Comparison of ENCODE assay signal across 8 mouse cellular contexts in the genomic region with DNA sequence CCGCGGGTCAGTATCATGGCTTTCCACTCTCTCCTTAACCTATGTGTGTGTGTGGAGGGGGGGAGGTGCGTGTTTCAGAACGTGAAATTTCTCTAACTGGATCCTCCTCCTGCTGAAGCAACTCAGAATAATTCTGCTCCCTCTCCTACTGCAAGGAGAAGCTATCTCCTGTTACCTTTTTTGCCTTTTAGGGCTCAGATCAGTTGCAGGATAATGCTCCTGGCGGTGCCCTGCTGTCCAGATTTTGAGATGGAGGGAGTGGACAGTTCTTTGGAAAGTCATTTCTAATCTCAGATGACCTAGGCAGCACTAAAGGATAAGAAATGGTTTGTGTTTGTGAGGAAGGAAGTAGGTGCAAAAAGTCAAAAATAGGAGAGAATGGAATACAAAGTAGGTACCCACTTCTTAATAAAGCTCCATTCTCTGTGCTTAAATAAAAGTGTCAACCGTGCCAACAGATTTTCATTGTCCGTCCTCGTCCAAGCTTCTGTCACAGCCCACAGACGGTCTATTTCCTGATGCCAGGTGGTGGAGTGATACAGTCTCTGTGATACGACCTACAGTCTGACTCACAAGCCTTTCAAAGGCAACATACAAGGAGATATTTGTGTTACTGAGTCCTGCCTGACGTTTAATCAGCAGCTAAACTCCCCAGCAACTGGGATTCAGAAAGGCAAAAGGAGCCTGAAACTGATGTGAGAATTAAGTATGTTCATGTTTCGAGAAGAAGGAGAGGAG. TPM values are rescaled to one million over a fixed set of nuclear protein-coding genes. Genes with fewer than 3 reads are reported as not detected.
DNase-seq lines count a peak whose midpoint lies in the region; ATAC-seq and TF ChIP-seq lines count a peak whose summit lies in the region.

No protein-coding gene starts in this region.

- no peak for ATAC-seq in kidney, postnatal 0 days (replicated peaks; ENCODE audit: low FRiP score, low read depth)
- no peak for ATAC-seq in limb, embryonic 12.5 days (ENCODE audit: insufficient number of reproducible peaks, insufficient read depth, low FRiP score, low TSS enrichment, low read depth)
- no peak for ATAC-seq in stomach, embryonic 15.5 days (ENCODE audit: insufficient read depth, low FRiP score, low read depth)
- ATAC-seq in inflammation-experienced regulatory T-cells, adult 6 months = no peak

- TF ChIP-seq CTCF in kidney, postnatal 0 days (IDR thresholded peaks at IDR 0.05; ENCODE audit: low read depth) = no peak

- no peak overlapping the region for H3K27ac ChIP-seq in kidney, postnatal 0 days
- H3K27ac ChIP-seq in limb, embryonic 12.5 days = no peak overlapping the region
- H3K27ac ChIP-seq in stomach, embryonic 15.5 days = no peak overlapping the region

- WGBS in kidney, postnatal 0 days = 28% methylated on average over 12 of the region's 12 CpGs
- WGBS in limb, embryonic 12.5 days = 33% methylated on average over 12 of the region's 12 CpGs
- WGBS in stomach, embryonic 15.5 days = 31% methylated on average over 12 of the region's 12 CpGs

- peak overlapping the region; percentile 67 for H3K9ac ChIP-seq in kidney, postnatal 0 days (ENCODE audit: low read depth, low read length)
- peak overlapping the region; percentile 71 for H3K9ac ChIP-seq in limb, embryonic 12.5 days (replicated peaks)
- 0 out of 2 replicates have a peak overlapping the region, but pooled peaks have one; percentile 8 for H3K9ac ChIP-seq in stomach, embryonic 15.5 days

- peak overlapping the region; percentile 54 for H3K4me3 ChIP-seq in kidney, postnatal 0 days (replicated peaks; ENCODE audit: low read depth, low read length)
- peak overlapping the region; percentile 65 for H3K4me3 ChIP-seq in limb, embryonic 12.5 days (replicated peaks)
- H3K4me3 ChIP-seq in stomach, embryonic 15.5 days (replicated peaks) = peak overlapping the region; percentile 54

- H3K27me3 ChIP-seq in kidney, postnatal 0 days (ENCODE audit: insufficient read depth, low read length) = peaks cover 4% of the 10 kb centered on the region; the same call in 1 of the 2 replicates
- peaks cover 39% of the 10 kb centered on the region for H3K27me3 ChIP-seq in limb, embryonic 12.5 days
- peaks cover 13% of the 10 kb centered on the region; the same call in 1 of the 2 replicates for H3K27me3 ChIP-seq in stomach, embryonic 15.5 days (replicated peaks)

- H3K4me2 ChIP-seq in kidney, postnatal 0 days (ENCODE audit: low read length) = peak overlapping the region; percentile 97
- peak overlapping the region; percentile 93 for H3K4me2 ChIP-seq in limb, embryonic 12.5 days
- peak overlapping the region; percentile 98 for H3K4me2 ChIP-seq in stomach, embryonic 15.5 days

- no peak for DNase-seq in kidney, postnatal 0 days (ENCODE audit: low spot score)
- no peak for DNase-seq in kidney, postnatal 36 days
- peak; percentile 56 for DNase-seq in cerebellum, adult 8-10 months
- DNase-seq in frontal cortex, adult 2 months (ENCODE audit: extremely low spot score in 1 of 2, low spot score in 1 of 2) = peak; percentile 81 to 84
- no peak for DNase-seq in adrenal gland, adult 18-20 months (ENCODE audit: low spot score in 2 of 2)

- H3K9me3 ChIP-seq in kidney, postnatal 0 days (replicated peaks; ENCODE audit: low read length) = no peaks in the 10 kb centered on the region
- no peaks in the 10 kb centered on the region for H3K9me3 ChIP-seq in limb, embryonic 12.5 days
- no peaks in the 10 kb centered on the region for H3K9me3 ChIP-seq in stomach, embryonic 15.5 days

- no peaks in the 10 kb centered on the region for H3K4me1 ChIP-seq in kidney, postnatal 0 days (replicated peaks; ENCODE audit: insufficient read depth, low read length)
- peaks cover 3% of the 10 kb centered on the region; the same call in 1 of the 2 replicates for H3K4me1 ChIP-seq in limb, embryonic 12.5 days (replicated peaks)
- 0 out of 2 replicates have a peak, but pooled peaks cover 4% of the 10 kb centered on the region for H3K4me1 ChIP-seq in stomach, embryonic 15.5 days

- H3K36me3 ChIP-seq in kidney, postnatal 0 days (ENCODE audit: insufficient read depth, low read length) = no peaks in the 10 kb centered on the region
- no peaks in the 10 kb centered on the region for H3K36me3 ChIP-seq in limb, embryonic 12.5 days
- no peaks in the 10 kb centered on the region for H3K36me3 ChIP-seq in stomach, embryonic 15.5 days

RNA-seq across cellular contexts. Expression of gene Ephx4, which starts 1.6 kb away (rescaled TPM):
- polyA plus RNA-seq in kidney, postnatal 0 days (2015; fragmentation: Nextera tagmentation; extraction: Ambion mirVana) = 1.5 and 1.8 TPM in 2 replicates
- 72.8 and 77.9 TPM in 2 replicates for polyA plus RNA-seq in frontal cortex, adult 2 months (2012; rRNA removed)
- polyA plus RNA-seq in limb, embryonic 12.5 days (2016; fragmentation: Nextera tagmentation; extraction: Ambion mirVana) = 1.1 and 1.3 TPM in 2 replicates
- 1.0 and 1.6 TPM in 2 replicates for polyA plus RNA-seq in stomach, embryonic 15.5 days (2015; fragmentation: Nextera tagmentation; extraction: Ambion mirVana)
- under 1 TPM in 2 of 3 experiments, not detected in 1; 0.78 to 0.87 TPM for polyA plus RNA-seq in inflammation-experienced regulatory T-cells, adult 6 months (2017; shearing (Covaris generic))
- 1 to 10 TPM; 1.0 to 1.2 TPM for total RNA-seq in adrenal gland, adult 18-20 months (2021)

RNA-seq across cellular contexts. Expression of gene Lpcat2b, which starts 27.2 kb away (rescaled TPM):
- not detected in 2 replicates for polyA plus RNA-seq in kidney, postnatal 0 days (2015; fragmentation: Nextera tagmentation; extraction: Ambion mirVana)
- 0.08 TPM in 1 of 2 replicates, not detected in the other for polyA plus RNA-seq in frontal cortex, adult 2 months (2012; rRNA removed)
- not detected in 2 replicates for polyA plus RNA-seq in limb, embryonic 12.5 days (2016; fragmentation: Nextera tagmentation; extraction: Ambion mirVana)
- not detected in 2 replicates for polyA plus RNA-seq in stomach, embryonic 15.5 days (2015; fragmentation: Nextera tagmentation; extraction: Ambion mirVana)
- not detected for polyA plus RNA-seq in inflammation-experienced regulatory T-cells, adult 6 months (2017; shearing (Covaris generic))
- not detected for total RNA-seq in adrenal gland, adult 18-20 months (2021)

RNA-seq across cellular contexts. Expression of gene Btbd8, which starts 33.7 kb away (rescaled TPM):
- 2.9 and 3.1 TPM in 2 replicates for polyA plus RNA-seq in kidney, postnatal 0 days (2015; fragmentation: Nextera tagmentation; extraction: Ambion mirVana)
- polyA plus RNA-seq in frontal cortex, adult 2 months (2012; rRNA removed) = 53.7 and 54.1 TPM in 2 replicates
- polyA plus RNA-seq in limb, embryonic 12.5 days (2016; fragmentation: Nextera tagmentation; extraction: Ambion mirVana) = 6.3 and 6.7 TPM in 2 replicates
- 4.5 and 4.7 TPM in 2 replicates for polyA plus RNA-seq in stomach, embryonic 15.5 days (2015; fragmentation: Nextera tagmentation; extraction: Ambion mirVana)
- 10 to 100 TPM in 1 of 3 experiments, 1 to 10 TPM in 2; 6.5 to 14.2 (median 7.2) TPM for polyA plus RNA-seq in inflammation-experienced regulatory T-cells, adult 6 months (2017; shearing (Covaris generic))
- total RNA-seq in adrenal gland, adult 18-20 months (2021) = 1 to 10 TPM; 4.9 to 5.6 TPM

Comparison
In these comparisons a context has a peak if more than half of its experiments do, and no peak if none do; other contexts are left out.
1. DNase-seq: peak in cerebellum, adult 8-10 months (single experiment) and frontal cortex, adult 2 months (2 of 2); none in kidney, postnatal 0 days (single experiment), kidney, postnatal 36 days (0 of 2) and adrenal gland, adult 18-20 months (0 of 2).
2. H3K9ac ChIP-seq: peak in every context shown above with its lines; median percentile 71 in limb, embryonic 12.5 days; 67 in kidney, postnatal 0 days; 8 in stomach, embryonic 15.5 days.
3. RNA of gene Ephx4, which starts 1.6 kb away (polyA plus RNA-seq): 72.8 to 77.9 TPM in frontal cortex, adult 2 months; 1.5 to 1.8 TPM in kidney, postnatal 0 days, 1.0 to 1.6 TPM in stomach, embryonic 15.5 days, 1.1 to 1.3 TPM in limb, embryonic 12.5 days and 0.78 to 0.87 TPM in inflammation-experienced regulatory T-cells, adult 6 months; every median in the first group is over 10 times any median in the second.
4. Peak in every context shown above with its lines, with median percentiles within 50 percentile points of each other: H3K4me2 ChIP-seq and H3K4me3 ChIP-seq.